Mouse (Mus musculus): ENCODE results near the gene Izumo4. TPM values are rescaled to one million over a fixed set of nuclear protein-coding genes. Genes with fewer than 3 reads are reported as not detected.

Gene Izumo4
- total RNA-seq, 1 experiment from 2014 or later: 46.6 TPM

DNA sequence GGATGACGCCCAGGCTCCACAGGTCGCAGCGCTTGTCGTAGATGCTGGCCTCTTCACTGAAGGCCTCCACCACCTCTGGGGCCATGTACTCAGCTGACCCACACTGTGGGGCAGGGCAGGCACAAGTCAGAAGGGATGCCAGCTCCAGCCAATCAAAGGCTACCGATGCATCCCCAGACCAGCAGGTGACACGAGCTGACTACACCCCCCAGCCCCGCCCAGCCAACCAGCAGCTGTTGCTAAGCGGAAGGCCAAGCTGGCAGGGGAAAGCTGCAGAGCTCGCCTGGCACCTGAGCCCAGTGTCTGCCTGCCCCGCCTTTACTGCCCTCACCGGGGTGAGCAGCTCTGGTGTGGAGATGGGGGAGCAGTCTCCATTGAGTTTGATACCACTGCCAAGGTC is 33.4 kb upstream of the Izumo4 start:
- ATAC-seq (ENCODE audit: extremely low read depth, insufficient number of reproducible peaks, low FRiP score, poor library complexity, severe bottlenecking): no peak

- no peak for ATAC-seq (ENCODE audit: extremely low read depth, insufficient number of reproducible peaks, low FRiP score, poor library complexity, severe bottlenecking)
These were observed 33.0 kb upstream of the Izumo4 start for GRCm38 (mm10) chr10:80669018-80669417.

DNA sequence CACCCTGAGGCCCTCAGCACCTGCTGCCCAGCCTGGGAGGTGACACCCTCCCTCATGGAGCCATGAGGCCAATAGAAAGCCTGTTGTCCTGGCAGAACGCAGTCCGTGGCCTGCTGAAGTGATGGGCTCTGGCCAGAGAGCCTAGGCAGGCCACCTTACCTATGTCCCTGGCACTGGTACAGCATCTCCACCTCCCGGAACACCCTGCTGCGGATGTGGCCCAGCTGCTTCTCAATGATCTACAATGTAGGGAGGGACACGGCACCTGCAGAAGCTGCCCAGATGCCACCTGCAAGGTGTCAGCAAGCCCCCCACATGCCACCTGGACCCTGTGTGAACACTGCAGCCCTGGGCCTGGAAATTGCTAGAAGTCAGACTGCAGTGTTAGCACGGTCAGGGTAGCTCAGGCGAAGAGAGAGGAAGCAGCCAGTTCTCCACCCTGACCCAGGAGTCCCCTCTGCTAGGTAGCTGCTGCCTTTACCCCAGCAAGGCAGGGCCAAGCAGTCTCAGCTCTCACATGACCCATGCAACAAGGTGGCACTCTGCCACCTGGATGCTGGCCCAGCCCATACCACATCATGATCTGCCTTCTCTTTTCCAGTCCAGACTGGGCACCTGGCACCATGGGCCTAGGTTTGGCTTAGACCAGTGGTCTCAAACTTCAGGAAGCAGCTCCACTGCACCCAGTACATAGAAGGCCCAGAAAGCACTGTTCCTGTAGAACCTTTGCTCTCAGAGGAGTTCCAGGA is 32.1 kb upstream of the Izumo4 start:
- ATAC-seq (ENCODE audit: extremely low read depth, insufficient number of reproducible peaks, low FRiP score, poor library complexity, severe bottlenecking): no peak

DNA sequence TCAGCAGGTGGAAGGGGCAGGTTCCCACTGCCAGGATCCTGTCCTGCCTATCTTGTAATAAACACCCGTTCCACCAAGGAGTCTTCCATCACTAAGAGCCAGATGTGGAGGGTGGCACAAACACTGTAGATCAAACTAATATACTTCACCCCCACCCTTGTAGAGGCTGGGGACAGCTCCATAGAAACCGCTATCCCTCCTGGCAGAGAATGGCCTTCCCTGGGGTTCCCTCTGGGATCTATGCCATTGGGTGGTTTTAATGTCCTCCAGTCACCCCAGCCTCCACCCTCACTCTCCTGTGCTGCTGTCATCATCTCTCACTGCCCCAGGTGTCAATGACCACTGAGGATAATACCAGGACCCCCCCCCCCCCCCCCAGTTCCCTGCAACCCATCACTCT is 31.5 kb upstream of the Izumo4 start:
- ATAC-seq (ENCODE audit: extremely low read depth, insufficient number of reproducible peaks, low FRiP score, poor library complexity, severe bottlenecking): no peak

GRCm38 (mm10) chr10:80671251-80671650 is 30.7 kb upstream of the Izumo4 start:
- no peak for ATAC-seq (ENCODE audit: extremely low read depth, insufficient number of reproducible peaks, low FRiP score, poor library complexity, severe bottlenecking)

DNA sequence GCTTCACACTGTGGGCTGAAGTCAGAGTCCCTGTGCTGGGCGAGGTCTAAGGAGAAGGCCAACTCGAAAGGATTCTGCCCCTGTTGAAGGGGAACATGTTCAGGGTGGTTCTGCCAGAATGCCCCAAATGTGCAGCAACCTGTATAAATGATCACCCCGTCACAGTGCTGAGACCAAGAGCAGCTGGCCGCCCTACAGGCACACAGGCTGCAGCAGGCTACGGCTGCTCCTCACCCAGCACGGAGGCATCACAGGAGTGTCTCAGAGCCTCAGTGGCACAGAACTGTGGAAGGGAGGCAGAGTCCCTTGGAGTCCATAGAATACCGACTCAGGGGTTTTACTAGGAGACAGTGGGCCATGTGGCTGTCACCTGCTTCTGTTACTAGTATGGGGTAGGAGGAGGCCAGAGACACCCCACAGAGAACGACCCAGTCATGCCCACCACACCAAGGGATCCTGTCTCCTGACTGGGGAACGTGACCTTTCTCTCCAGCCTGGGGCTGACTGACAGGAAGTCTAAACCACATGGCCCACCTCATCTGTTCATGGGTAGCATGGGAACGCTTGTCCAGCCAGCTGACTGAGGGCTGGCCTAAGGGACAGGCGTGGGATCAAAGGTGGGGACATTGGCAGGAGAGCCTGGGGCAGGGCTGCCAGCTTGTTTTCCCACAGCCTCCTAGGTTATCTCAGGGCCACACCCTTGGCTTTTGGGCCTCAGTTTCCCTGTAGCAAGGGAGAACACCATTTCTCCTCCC is 29.9 kb upstream of the Izumo4 start:
- ATAC-seq (ENCODE audit: extremely low read depth, insufficient number of reproducible peaks, low FRiP score, poor library complexity, severe bottlenecking): no peak

DNA sequence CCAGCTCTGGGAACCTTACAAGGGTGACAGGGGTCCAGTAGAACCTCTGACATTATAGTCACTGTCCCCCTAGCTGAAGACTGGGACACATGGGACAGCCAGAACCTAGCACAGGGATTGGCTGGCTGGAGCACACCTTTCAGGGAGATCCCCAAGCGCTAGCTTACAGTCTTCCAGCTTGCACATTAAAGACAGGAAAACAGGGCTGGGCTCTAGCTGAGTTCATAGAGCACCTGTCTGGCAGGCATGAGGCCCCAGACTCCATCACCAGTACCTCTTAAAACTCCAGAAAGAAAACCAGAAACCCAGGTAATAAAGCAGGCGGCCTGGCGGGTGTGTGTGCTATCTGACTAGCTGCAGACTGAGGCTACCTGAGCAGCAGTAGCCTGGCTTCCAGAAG is 28.3 kb upstream of the Izumo4 start:
- no peak for ATAC-seq (ENCODE audit: extremely low read depth, insufficient number of reproducible peaks, low FRiP score, poor library complexity, severe bottlenecking)

DNA sequence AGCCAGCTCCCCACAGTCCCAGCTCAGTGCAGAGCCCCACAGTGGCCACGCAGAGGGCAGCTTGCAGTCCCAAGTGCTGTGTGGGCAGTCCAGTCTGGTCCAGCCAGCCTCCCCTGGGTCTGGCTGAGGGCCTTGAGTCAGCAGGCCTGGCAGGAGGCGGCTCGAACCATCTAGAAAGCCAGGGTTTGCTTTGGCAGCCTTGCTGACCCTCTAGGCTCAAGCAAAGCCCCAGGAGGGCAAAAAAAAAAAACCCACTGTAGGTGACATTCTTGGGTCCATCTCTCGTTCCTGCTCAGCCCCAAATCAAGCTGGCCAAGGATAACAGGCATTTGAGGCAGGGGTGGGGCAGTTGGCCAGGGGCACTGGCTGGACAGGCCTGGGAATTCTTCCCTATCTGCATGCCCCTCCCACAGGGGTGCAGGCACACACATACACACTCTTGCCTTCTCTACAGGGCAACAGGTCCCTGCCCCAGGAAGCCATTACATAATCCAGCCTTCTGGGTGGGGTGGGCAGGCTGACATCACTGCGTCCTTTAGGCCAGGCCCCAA is 27.7 kb upstream of the Izumo4 start:
- ATAC-seq (ENCODE audit: extremely low read depth, insufficient number of reproducible peaks, low FRiP score, poor library complexity, severe bottlenecking): no peak

DNA sequence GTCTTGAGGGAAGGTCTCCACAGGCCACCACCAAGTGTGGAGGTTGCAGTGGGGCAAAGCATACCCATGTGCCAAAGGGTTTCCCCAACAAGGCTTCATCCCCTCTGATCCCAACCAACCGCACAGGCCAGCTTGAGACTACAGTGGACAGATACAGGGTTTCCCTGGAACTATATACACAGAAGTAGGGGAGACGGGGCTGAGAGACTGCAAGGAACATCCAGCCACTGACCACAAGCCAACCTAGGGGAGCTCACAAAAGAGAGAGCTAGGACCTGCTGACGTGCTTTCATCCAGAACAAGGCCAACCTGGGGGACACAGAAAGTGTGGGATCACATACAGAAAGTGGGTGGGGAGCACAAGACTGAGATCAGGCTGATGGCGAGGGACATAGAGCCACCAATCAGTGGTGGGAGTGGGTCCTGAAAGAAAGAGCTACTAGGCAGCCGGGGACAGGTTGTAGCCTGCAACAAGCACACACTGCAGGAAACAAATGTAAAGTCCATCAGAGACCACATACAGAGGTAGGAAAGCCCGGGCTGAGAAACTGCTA is 27.1 kb upstream of the Izumo4 start:
- no peak for ATAC-seq (ENCODE audit: extremely low read depth, insufficient number of reproducible peaks, low FRiP score, poor library complexity, severe bottlenecking)

GRCm38 (mm10) chr10:80675405-80676197 is 26.4 kb upstream of the Izumo4 start:
- ATAC-seq (ENCODE audit: extremely low read depth, insufficient number of reproducible peaks, low FRiP score, poor library complexity, severe bottlenecking): no peak; the same call in 1 of the 2 replicates

DNA sequence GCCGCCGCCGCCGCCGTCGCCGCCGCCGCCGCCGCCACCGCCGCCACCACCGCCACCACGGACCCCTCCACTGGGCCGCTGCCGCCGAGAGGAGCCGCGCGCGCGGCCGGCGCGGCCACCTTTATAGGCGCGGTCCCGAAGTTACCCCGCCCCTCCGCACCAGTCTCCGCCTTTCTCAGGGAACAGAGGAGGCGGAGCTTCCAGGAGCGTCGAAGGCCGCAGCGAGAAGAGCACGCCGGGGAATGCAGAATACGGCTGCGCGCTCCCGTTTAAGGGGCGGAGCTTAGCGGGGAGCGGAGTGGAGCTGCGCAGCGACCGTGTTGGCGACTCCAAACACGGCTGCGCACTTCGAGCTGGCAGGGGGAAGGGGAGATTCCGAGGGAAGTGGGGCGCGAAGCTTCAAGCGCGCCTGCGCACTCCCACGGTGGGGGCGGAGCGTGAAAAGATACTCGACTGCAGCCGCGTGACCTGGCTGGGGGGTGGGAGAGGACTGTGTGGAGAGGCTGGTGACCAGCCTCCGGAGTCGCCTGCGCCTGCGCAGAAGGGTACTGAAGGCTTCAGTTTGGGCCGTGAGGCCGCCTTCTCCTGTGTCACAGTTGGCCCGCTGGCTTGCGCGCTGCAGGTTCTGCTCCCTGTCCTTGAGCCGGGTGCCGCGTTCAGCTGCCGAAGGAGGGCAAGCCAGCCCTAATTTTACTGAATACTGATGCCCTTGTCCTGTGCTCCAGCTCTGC is 25.6 kb upstream of the Izumo4 start:
- ATAC-seq (ENCODE audit: extremely low read depth, insufficient number of reproducible peaks, low FRiP score, poor library complexity, severe bottlenecking): peak; percentile 66

- no peak for ATAC-seq (ENCODE audit: extremely low read depth, insufficient number of reproducible peaks, low FRiP score, poor library complexity, severe bottlenecking)
These were observed 24.7 kb upstream of the Izumo4 start for GRCm38 (mm10) chr10:80677128-80677875.

- ATAC-seq (ENCODE audit: extremely low read depth, insufficient number of reproducible peaks, low FRiP score, poor library complexity, severe bottlenecking): peak; percentile 28
These were observed 24.0 kb upstream of the Izumo4 start, which contains the start of gene Mknk2 for GRCm38 (mm10) chr10:80677942-80678436. Gene Mknk2 (minus strand): TSS chr10:80678112.

DNA sequence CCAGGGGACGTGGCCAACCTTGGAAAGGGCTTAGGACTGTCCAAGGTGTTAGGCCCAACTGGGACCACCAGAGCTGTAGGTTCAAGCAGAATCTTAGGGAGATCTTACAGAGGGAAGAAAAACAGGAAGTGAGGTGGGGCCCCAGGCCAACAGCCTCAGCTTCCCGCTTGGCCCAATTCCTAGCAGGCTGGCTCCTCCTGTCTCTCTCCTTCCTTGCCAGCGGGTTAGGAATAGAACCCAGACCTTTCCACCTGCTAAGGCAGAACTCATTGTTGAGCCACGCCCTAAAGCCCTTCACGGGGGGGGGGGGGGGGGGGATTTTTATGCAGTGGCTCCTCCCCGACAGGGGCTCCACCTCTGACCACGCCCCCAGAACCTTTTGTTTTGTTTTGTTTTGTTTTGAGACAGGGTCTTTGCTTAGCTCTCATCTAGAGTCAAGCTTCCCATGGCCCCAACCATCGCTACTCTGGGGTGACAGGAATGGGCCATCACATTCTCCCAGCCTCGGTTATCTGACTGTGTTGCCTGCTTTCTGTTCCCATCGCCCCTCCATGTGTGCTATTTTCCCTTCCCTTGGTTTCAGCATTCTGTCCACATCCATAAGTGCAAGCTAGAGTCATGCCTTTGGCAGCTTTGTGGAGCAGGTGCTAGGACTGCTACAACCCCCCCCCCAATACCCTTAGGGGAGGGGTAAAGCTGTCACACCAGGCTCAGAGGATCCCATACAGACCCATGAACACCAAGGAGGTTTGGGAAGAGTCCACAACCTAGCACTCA is 23.2 kb upstream of the Izumo4 start:
- ATAC-seq (ENCODE audit: extremely low read depth, insufficient number of reproducible peaks, low FRiP score, poor library complexity, severe bottlenecking): no peak

- ATAC-seq (ENCODE audit: extremely low read depth, insufficient number of reproducible peaks, low FRiP score, poor library complexity, severe bottlenecking): no peak
These were observed 22.3 kb upstream of the Izumo4 start for GRCm38 (mm10) chr10:80679556-80680259.

DNA sequence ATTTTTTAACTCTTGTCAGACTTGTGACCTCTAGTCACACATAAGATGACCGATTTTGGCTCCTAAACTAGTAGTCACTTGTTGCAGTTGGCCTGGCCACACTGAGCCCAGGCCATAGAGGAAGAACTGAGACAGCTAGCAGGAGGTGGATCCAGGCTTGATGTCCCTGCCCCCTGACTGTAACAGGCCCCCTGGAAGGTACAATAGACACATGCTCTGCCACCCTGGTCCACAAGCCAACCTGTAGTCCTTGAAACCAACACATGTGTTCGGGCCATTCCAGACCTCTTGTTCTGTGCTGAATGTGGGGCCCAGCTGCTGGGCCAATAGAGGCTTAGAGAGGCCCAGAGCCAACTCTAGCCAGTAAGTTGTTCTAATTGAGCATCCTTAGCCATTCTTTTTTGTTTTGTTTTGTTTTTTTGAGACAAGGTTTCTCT is 21.7 kb upstream of the Izumo4 start:
- ATAC-seq (ENCODE audit: extremely low read depth, insufficient number of reproducible peaks, low FRiP score, poor library complexity, severe bottlenecking): no peak
